Mouse (Mus musculus) megakaryocyte, embryonic 14.5 days (primary cell): ENCODE measurements around the gene Sel1l3. TPM values are rescaled to one million over a fixed set of nuclear protein-coding genes. Genes with fewer than 3 reads are reported as not detected.

ENCODE experiments used
- H3K27me3 ChIP-seq: replicated peaks from 2 replicates; pipeline ENCODE3; 2012; ENCODE audit warnings: inconsistent platforms
- H3K36me3 ChIP-seq: replicated peaks from 2 replicates; pipeline ENCODE3; 2012; ENCODE audit warnings: low read length, inconsistent platforms, mixed read lengths
- H3K4me1 ChIP-seq: 2 replicates; pipeline ENCODE4 v1.6.1; 2012; ENCODE audit warnings: inconsistent platforms
- H3K4me3 ChIP-seq: replicated peaks from 2 replicates; pipeline ENCODE3; 2012; ENCODE audit warnings: moderate library complexity, mild to moderate bottlenecking, inconsistent platforms
- H3K9me3 ChIP-seq: 2 replicates; pipeline ENCODE4 v1.6.1; 2012; ENCODE audit warnings: inconsistent platforms
- FLI1 ChIP-seq: IDR thresholded peaks from 2 replicates; pipeline ENCODE4 v1.6.1; 2012; ENCODE audit warnings: low read length, inconsistent platforms, mixed read lengths
- GATA1 ChIP-seq: IDR thresholded peaks from 3 replicates; pipeline ENCODE4 v1.6.1; 2012; ENCODE audit warnings: mixed read lengths, low read length, inconsistent platforms, borderline replicate concordance
- polyA plus RNA-seq: library from polyadenylated mRNA; stranded (reverse); fragments of >175 nt; gene quantifications from 2 replicates; pipeline ENCODE4 v1.2.3, GENCODE M21; 2012; ENCODE audit warnings: low replicate concordance; ENCODE audit not compliant: insufficient read depth

Sel1l3 gene
- polyA plus RNA-seq, 1 experiment = 0.08 TPM

DNA sequence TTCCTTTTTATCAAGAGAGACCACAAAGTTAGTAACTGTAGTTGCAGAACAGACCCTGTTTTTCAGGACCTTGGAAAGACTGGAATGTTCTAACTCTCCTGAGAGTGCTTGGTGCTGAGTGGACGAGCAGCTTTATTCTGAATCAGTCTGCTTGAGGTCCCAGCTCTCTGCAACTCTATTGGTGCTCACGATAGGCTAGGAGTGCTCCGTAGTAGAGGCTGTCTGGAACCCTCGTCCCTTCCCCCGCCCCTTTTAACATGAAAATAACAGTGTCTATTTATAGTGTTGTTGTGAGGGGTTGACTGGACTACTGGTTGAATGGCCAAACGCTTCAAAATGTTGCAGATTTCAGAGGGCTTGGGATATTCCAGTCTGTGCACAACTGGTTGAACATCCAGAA is 37.0 kb downstream of the Sel1l3 start:
- no peaks in the 10 kb centered on the region for H3K36me3 ChIP-seq
- H3K27me3 ChIP-seq = no peaks in the 10 kb centered on the region
- H3K9me3 ChIP-seq = no peaks in the 10 kb centered on the region
- no peak for TF ChIP-seq FLI1
- TF ChIP-seq GATA1 = no peak
- no peak overlapping the region for H3K4me3 ChIP-seq
- no peaks in the 10 kb centered on the region for H3K4me1 ChIP-seq

DNA sequence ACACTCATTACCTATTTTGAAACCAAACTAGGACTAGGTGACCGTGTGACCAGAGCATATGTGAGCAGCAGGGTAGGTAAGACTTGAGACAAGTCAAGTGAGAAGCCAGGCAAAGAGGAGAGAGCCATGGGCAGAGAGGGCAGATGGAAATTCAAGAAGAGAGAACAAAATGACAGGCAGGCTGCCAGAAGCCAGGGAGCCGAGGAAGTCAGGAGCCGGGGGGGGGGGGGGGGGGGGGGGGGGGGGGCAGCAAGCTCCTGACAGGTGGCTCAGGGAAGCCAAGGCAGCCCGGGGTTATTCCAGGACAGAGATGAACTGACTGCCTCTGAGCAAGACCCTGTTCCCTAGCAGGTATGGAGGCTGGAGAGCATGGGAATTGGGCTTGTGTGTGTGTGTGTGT is 37.7 kb downstream of the Sel1l3 start:
- H3K27me3 ChIP-seq = no peaks in the 10 kb centered on the region
- no peak overlapping the region for H3K4me3 ChIP-seq
- no peaks in the 10 kb centered on the region for H3K36me3 ChIP-seq
- no peaks in the 10 kb centered on the region for H3K9me3 ChIP-seq
- no peaks in the 10 kb centered on the region for H3K4me1 ChIP-seq
- no peak for TF ChIP-seq FLI1
- no peak for TF ChIP-seq GATA1

DNA sequence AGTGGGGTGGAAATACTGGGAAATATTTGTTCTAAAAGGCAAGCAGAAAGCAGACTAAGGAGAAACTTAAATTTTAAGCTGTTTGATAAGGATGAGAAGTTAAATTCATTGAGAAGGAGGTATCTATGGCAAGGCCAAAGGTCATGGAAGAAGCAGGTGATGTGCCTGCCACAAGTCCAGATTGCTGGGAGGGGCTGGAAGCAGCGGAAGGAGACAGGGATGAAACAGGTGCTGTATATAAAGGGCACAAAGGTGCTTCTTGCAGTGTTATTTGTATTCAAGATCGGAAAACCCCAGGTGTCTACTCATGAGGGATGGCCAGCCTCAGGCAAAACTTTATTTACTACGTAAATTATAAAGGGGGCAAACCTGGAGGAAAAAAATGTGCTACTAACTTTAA is 38.5 kb downstream of the Sel1l3 start:
- no peak for TF ChIP-seq GATA1
- TF ChIP-seq FLI1 = no peak
- Histone ChIP-seq H3K9me3 (no peaks in the 10 kb centered on the region), H3K27me3 (no peaks in the 10 kb centered on the region), H3K4me3 (no peak overlapping the region), H3K36me3 (no peaks in the 10 kb centered on the region), H3K4me1 (no peaks in the 10 kb centered on the region)

DNA sequence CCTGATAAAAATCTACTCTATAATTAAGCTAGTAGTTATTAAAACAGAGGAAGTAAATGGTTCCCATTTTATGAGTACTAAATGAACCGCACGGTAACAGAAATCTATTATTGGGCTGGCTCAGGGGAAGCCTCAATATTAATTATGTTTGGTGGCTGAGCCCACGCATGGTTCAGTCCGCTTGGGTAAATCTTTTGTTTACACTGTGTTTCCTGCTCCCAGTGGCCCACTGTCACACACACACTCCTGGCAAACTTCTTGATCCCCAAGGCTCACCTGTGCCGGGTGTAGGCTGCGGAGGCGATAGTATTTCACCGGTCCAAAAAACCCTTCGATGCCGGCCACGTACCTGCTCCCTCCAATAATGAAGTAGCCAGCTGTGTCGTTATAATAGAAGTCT is 39.3 kb downstream of the Sel1l3 start:
- Histone ChIP-seq H3K36me3 (no peaks in the 10 kb centered on the region), H3K27me3 (no peaks in the 10 kb centered on the region), H3K4me1 (no peaks in the 10 kb centered on the region), H3K9me3 (no peaks in the 10 kb centered on the region), H3K4me3 (no peak overlapping the region)
- TF ChIP-seq FLI1 (no peak), GATA1 (no peak)

DNA sequence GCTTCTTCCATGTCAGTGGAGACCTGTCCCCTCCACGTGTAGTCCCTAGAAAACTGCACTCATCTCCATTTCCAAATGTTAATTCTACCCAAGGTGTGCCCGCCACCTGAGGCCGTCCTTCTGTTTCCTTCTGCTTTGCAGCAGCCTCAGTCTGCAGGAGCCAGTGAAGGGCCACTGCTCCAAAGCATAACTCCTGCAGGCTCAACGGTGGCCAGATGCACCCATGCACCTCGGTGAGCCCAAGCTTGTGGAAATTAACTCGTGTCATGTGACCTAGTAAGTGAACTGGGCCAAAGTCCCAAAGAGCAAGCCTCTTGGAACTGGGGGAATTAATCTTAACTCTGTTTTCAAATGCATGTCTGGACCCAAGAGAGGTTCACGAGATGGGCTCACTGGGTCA is 40.8 kb downstream of the Sel1l3 start:
- TF ChIP-seq GATA1 (no peak), FLI1 (no peak)
- Histone ChIP-seq H3K36me3 (no peaks in the 10 kb centered on the region), H3K4me3 (no peak overlapping the region)

DNA sequence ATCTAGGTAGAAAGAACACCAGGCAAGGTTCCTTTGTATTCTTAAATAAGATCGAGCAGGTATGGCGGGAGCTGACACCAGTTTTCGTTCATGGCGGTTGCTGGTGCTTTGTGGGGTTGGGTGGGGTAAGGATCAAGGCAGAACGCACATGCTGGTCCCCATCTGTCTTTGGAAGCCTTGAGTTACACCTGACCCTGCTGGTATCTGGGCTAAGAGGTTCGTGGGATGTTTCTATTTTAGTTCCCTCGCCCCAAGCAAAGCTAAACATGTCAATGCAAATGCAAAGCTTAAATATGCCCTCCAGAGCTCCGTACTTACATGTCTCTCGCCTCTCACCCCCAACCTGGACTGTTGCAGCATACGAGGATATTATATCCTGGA is 41.5 kb downstream of the Sel1l3 start:
- TF ChIP-seq GATA1 (no peak), FLI1 (no peak)
- no peaks in the 10 kb centered on the region for H3K27me3 ChIP-seq
- no peaks in the 10 kb centered on the region for H3K36me3 ChIP-seq
- no peaks in the 10 kb centered on the region for H3K4me1 ChIP-seq
- H3K9me3 ChIP-seq = no peaks in the 10 kb centered on the region
- H3K4me3 ChIP-seq = no peak overlapping the region

More for the DNA sequence above, 40.8 kb downstream of the Sel1l3 start:
- no peaks in the 10 kb centered on the region for H3K9me3 ChIP-seq
- no peaks in the 10 kb centered on the region for H3K27me3 ChIP-seq
- no peaks in the 10 kb centered on the region for H3K4me1 ChIP-seq

DNA sequence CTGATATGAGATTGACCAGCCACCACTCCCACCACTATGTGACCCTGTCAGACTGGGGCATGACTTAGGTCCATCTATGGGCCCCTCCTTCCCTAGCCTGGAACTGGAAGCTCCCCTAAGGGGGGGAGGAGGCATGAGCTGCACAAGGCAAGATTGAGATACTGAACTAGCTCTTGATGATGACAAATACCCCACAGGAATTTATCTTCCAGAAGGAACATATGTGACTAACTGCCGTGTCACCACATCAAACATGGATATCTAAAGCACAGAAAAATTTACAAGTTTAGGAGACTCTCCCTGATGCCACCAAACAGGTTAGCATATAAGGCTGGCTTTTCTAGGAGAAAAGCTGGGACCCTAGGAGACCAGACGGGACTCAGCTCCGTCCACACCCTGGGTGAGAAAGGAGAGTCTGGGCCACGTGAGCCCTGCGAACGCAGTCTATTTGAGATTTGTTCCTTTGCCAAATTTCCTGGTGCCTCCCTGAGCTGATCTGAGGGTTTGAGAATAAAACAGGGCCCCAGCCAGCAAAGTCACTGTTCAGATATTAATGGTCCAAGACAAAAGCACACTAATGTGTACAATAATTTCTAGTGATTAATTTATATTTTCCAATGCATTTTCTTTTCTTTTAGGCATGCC is 42.0 kb downstream of the Sel1l3 start:
- Histone ChIP-seq H3K36me3 (no peaks in the 10 kb centered on the region), H3K4me3 (no peak overlapping the region), H3K27me3 (no peaks in the 10 kb centered on the region), H3K9me3 (no peaks in the 10 kb centered on the region), H3K4me1 (no peaks in the 10 kb centered on the region)
- TF ChIP-seq FLI1 = no peak
- TF ChIP-seq GATA1 = no peak

DNA sequence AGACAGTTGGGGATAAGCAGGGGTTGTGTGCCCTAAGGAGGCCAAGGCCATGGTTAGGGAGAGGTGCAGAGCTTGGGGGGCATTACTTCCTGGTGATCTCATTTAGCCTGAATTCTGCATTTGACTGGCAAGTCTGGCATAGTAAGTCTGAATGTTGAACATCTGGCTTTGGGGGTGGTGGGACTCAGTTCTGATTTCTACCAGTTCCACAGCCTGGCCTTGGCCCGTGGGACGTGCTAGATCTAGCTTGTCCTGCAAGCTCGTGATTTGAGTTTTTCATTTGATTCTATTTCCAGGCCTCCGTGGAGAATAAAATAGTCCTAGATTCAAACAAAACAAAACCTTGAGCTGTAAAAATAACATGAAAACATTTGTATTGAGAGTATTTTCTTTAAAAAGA is 46.2 kb downstream of the Sel1l3 start:
- Histone ChIP-seq H3K4me1 (no peaks in the 10 kb centered on the region), H3K36me3 (no peaks in the 10 kb centered on the region), H3K9me3 (0 out of 2 replicates have a peak, but pooled peaks cover 2% of the 10 kb centered on the region), H3K4me3 (no peak overlapping the region), H3K27me3 (no peaks in the 10 kb centered on the region)
- TF ChIP-seq GATA1 = no peak
- no peak for TF ChIP-seq FLI1

DNA sequence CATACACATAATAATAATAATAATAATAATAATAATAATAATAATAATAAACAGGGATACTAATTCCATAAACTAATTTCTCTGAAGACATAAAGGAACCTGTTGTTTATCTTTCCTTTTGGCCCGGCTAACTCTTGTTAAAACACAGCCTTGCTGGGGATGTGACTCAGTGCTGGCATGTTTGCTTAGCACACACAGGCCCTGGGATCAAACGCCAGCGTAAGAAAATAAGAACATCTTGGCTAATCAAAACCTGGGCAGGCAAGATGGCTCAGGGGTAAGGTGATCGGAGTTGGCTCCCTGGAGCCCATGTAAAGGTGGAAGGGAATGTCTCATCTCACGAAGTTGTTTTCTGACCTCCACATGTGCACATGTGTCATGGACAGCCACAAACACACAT is 48.1 kb downstream of the Sel1l3 start:
- Histone ChIP-seq H3K36me3 (no peaks in the 10 kb centered on the region), H3K4me1 (no peaks in the 10 kb centered on the region)
- TF ChIP-seq FLI1 = no peak
- TF ChIP-seq GATA1 = no peak

DNA sequence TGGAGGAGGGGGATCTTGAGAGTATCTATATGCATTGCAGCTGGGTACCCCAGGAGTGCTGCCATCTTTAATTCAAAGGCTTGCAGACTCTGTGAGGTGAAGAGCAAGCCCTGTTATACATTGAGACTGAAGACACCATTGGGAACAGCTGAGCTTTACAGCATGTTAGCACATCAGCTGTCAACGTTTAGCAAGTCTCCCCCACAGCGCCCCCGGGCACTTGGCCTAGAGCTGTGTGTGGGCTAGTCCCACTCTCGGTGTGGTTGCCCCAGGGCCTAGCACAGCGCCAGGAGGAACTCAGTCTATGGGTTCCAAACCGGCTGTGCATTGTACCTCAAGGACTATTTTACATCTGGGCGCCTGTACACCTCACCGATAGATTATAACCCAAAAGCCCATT is 51.3 kb downstream of the Sel1l3 start:
- Histone ChIP-seq H3K4me3 (no peak overlapping the region), H3K36me3 (no peaks in the 10 kb centered on the region), H3K4me1 (no peaks in the 10 kb centered on the region), H3K27me3 (no peaks in the 10 kb centered on the region), H3K9me3 (0 out of 2 replicates have a peak, but pooled peaks cover 2% of the 10 kb centered on the region)
- TF ChIP-seq GATA1 (no peak), FLI1 (no peak)

More for the DNA sequence above, 48.1 kb downstream of the Sel1l3 start:
- no peaks in the 10 kb centered on the region for H3K27me3 ChIP-seq
- 0 out of 2 replicates have a peak, but pooled peaks cover 2% of the 10 kb centered on the region for H3K9me3 ChIP-seq
- no peak overlapping the region for H3K4me3 ChIP-seq
